Mouse (Mus musculus): ENCODE data around the gene Il15ra. TPM values are rescaled to one million over a fixed set of nuclear protein-coding genes. Genes with fewer than 3 reads are reported as not detected.

The Il15ra gene
- total and polyA plus RNA-seq, 3 experiments, result 12.6 to 16.6 (median 14.4) TPM

GRCm38 (mm10) chr2:11774426-11774825 lies 69.3 kb downstream of the Il15ra start:
- Histone ChIP-seq H3K36me3 (replicated peaks in 1 of 2; ENCODE audit: control insufficient read depth in 1 of 2, insufficient read depth in 1 of 2, low read length in 1 of 2) (peaks cover 0 to 14% of the 10 kb centered on the region in 2 experiments), H3K4me3 (replicated peaks in 1 of 3; ENCODE audit: low read depth in 2 of 3, low read length in 2 of 3, poor library complexity in 1 of 3) (no peak overlapping the region), H3K27ac (ENCODE audit: insufficient read depth, low read depth) (no peak overlapping the region), H3K4me1 (ENCODE audit: control insufficient read depth in 1 of 2, insufficient read depth in 2 of 2) (peaks cover under 1 to 30% of the 10 kb centered on the region in 2 experiments), H3K9me3 (replicated peaks; ENCODE audit: low read length) (no peaks in the 10 kb centered on the region), H3K79me2 (replicated peaks; ENCODE audit: control insufficient read depth, extremely low read depth, insufficient read depth, poor library complexity, severe bottlenecking) (peaks cover 25% of the 10 kb centered on the region), H3K9ac (ENCODE audit: insufficient read depth, low read depth) (no peak overlapping the region), H3K4me2 (ENCODE audit: insufficient read depth, low read depth, poor library complexity, severe bottlenecking) (no peak overlapping the region), H3K27me3 (replicated peaks) (no peaks in the 10 kb centered on the region)
- no peak for DNase-seq (ENCODE audit: extremely low read depth)
- in situ Hi-C loops (cut with MboI; ENCODE audit: low pct_ligation_motif_present, low pct_unique_long_range_greater_than_20kb, low sequenced_read_pairs), result no loop called here
- TF ChIP-seq MYC (IDR thresholded peaks at IDR 0.05; ENCODE audit: low read depth, low read length) (no peak), JUND (conservative IDR thresholded peaks at IDR 0.05; ENCODE audit: low read depth, low read length) (no peak), CHD1 (IDR thresholded peaks at IDR 0.05; ENCODE audit: low read depth, low read length) (no peak)
- dilution Hi-C loops (cut with MboI; ENCODE audit: extremely low pct_ligation_motif_present, extremely low pct_unique_long_range_greater_than_20kb, low sequenced_read_pairs), result no loop called here

GRCm38 (mm10) chr2:11775121-11775520 lies 70.0 kb downstream of the Il15ra start:
- Histone ChIP-seq H3K27me3 (replicated peaks) (no peaks in the 10 kb centered on the region), H3K4me3 (replicated peaks in 1 of 3; ENCODE audit: low read depth in 2 of 3, low read length in 2 of 3, poor library complexity in 1 of 3) (no peak overlapping the region), H3K79me2 (replicated peaks; ENCODE audit: control insufficient read depth, extremely low read depth, insufficient read depth, poor library complexity, severe bottlenecking) (peaks cover 31% of the 10 kb centered on the region), H3K27ac (ENCODE audit: insufficient read depth, low read depth) (no peak overlapping the region), H3K9ac (ENCODE audit: insufficient read depth, low read depth) (no peak overlapping the region), H3K36me3 (replicated peaks in 1 of 2; ENCODE audit: control insufficient read depth in 1 of 2, insufficient read depth in 1 of 2, low read length in 1 of 2) (peaks cover 0 to 16% of the 10 kb centered on the region in 2 experiments), H3K4me1 (ENCODE audit: control insufficient read depth in 1 of 2, insufficient read depth in 2 of 2) (peaks cover 4 to 36% of the 10 kb centered on the region in 2 experiments), H3K4me2 (ENCODE audit: insufficient read depth, low read depth, poor library complexity, severe bottlenecking) (no peak overlapping the region), H3K9me3 (replicated peaks; ENCODE audit: low read length) (no peaks in the 10 kb centered on the region)
- dilution Hi-C loops (cut with MboI; ENCODE audit: extremely low pct_ligation_motif_present, extremely low pct_unique_long_range_greater_than_20kb, low sequenced_read_pairs), result no loop called here
- in situ Hi-C loops (cut with MboI; ENCODE audit: low pct_ligation_motif_present, low pct_unique_long_range_greater_than_20kb, low sequenced_read_pairs), result no loop called here
- no peak for DNase-seq (ENCODE audit: extremely low read depth)
- TF ChIP-seq TBP (conservative IDR thresholded peaks at IDR 0.05; ENCODE audit: low read depth, low read length) (no peak), POLR2AphosphoS2 (IDR thresholded peaks at IDR 0.05; ENCODE audit: low read depth, low read length) (no peak), ZC3H11A (IDR thresholded peaks at IDR 0.05; ENCODE audit: low read depth, low read length) (no peak), BHLHE40 (IDR thresholded peaks at IDR 0.05; ENCODE audit: low read depth, low read length) (no peak), E2F4 (IDR thresholded peaks at IDR 0.05; ENCODE audit: insufficient replicate concordance, low read depth, low read length) (no peak), CTCF (conservative IDR thresholded peaks at IDR 0.05 in 1 of 2, IDR thresholded peaks at IDR 0.05 in 1 of 2; ENCODE audit: low read depth in 2 of 2, low read length in 2 of 2) (no peak), CHD2 (IDR thresholded peaks at IDR 0.05; ENCODE audit: low read length) (no peak), MAFK (IDR thresholded peaks at IDR 0.05; ENCODE audit: insufficient replicate concordance, low read length) (no peak), USF2 (conservative IDR thresholded peaks at IDR 0.05; ENCODE audit: low read depth, low read length) (no peak)

GRCm38 (mm10) chr2:11776415-11776814 lies 71.3 kb downstream of the Il15ra start:
- Histone ChIP-seq H3K9ac (ENCODE audit: insufficient read depth, low read depth) (peak overlapping the region; percentile 80), H3K4me3 (replicated peaks in 1 of 3; ENCODE audit: low read depth in 2 of 3, low read length in 2 of 3, poor library complexity in 1 of 3) (peak overlapping the region; percentile 75 to 88 (median 77)), H3K27me3 (replicated peaks) (no peaks in the 10 kb centered on the region), H3K9me3 (replicated peaks; ENCODE audit: low read length) (no peaks in the 10 kb centered on the region), H3K27ac (ENCODE audit: insufficient read depth, low read depth) (no peak overlapping the region), H3K4me1 (ENCODE audit: control insufficient read depth in 1 of 2, insufficient read depth in 2 of 2) (peaks cover 4 to 39% of the 10 kb centered on the region in 2 experiments), H3K36me3 (replicated peaks in 1 of 2; ENCODE audit: control insufficient read depth in 1 of 2, insufficient read depth in 1 of 2, low read length in 1 of 2) (peaks cover 2 to 26% of the 10 kb centered on the region in 2 experiments), H3K79me2 (replicated peaks; ENCODE audit: control insufficient read depth, extremely low read depth, insufficient read depth, poor library complexity, severe bottlenecking) (peaks cover 31% of the 10 kb centered on the region), H3K4me2 (ENCODE audit: insufficient read depth, low read depth, poor library complexity, severe bottlenecking) (peak overlapping the region; percentile 84)
- dilution Hi-C loops (cut with MboI; ENCODE audit: extremely low pct_ligation_motif_present, extremely low pct_unique_long_range_greater_than_20kb, low sequenced_read_pairs), result no loop called here
- no peak for DNase-seq (ENCODE audit: extremely low read depth)
- in situ Hi-C loops (cut with MboI; ENCODE audit: low pct_ligation_motif_present, low pct_unique_long_range_greater_than_20kb, low sequenced_read_pairs), result no loop called here
- no peak for TF ChIP-seq ZC3H11A (IDR thresholded peaks at IDR 0.05; ENCODE audit: low read depth, low read length)
- 0 out of 2 replicates have a peak, but pooled peaks have one; percentile 23 for TF ChIP-seq NELFE (IDR thresholded peaks at IDR 0.05; ENCODE audit: low read depth, low read length)

Measured in CH12.LX (cell line).